Mouse (Mus musculus) ES-E14 (cell line): Measurements from ENCODE around the gene St13. TPM values are rescaled to one million over a fixed set of nuclear protein-coding genes. Genes with fewer than 3 reads are reported as not detected.

Experiments used
- DNase-seq: peaks from one replicate; pipeline ENCODE4 v3.0.0-alpha.2; 2013; ENCODE audit warnings: low read depth, low spot score
- H3K27ac ChIP-seq: 2 replicates; pipeline ENCODE4 v1.5.1; 2012; ENCODE audit warnings: low read depth, mild to moderate bottlenecking, low read length, moderate library complexity, mixed read lengths; ENCODE audit not compliant: poor library complexity, insufficient read depth, severe bottlenecking
- H3K36me3 ChIP-seq: 2 replicates; pipeline ENCODE4 v1.6.1; 2012; ENCODE audit warnings: mild to moderate bottlenecking, low read length, moderate library complexity, mixed read lengths; ENCODE audit not compliant: control insufficient read depth, poor library complexity, insufficient read depth, severe bottlenecking
- H3K4me1 ChIP-seq, 2 experiments: fragments of 150-350 bp in 1 of 2; sonication (generic) in 1 of 2; 2 replicates each; pipeline ENCODE4 v1.6.1; 2012; ENCODE audit warnings: low read length in 2 of 2, mild to moderate bottlenecking in 1 of 2, mixed read lengths in 1 of 2; ENCODE audit not compliant: control insufficient read depth in 2 of 2, insufficient read depth in 2 of 2, poor library complexity in 1 of 2
- H3K4me3 ChIP-seq, 2 experiments: fragments of 150-350 bp in 1 of 2; sonication (generic) in 1 of 2; 2 replicates each; pipeline ENCODE4 v1.5.1; 2012; ENCODE audit warnings: low read length in 2 of 2, low read depth in 1 of 2, mild to moderate bottlenecking in 1 of 2, mixed read lengths in 1 of 2; ENCODE audit not compliant: insufficient read depth in 1 of 2, poor library complexity in 1 of 2, severe bottlenecking in 1 of 2
- H3K9ac ChIP-seq: 2 replicates; pipeline ENCODE4 v1.6.1; 2012; ENCODE audit warnings: low read depth, mild to moderate bottlenecking, low read length, mixed read lengths; ENCODE audit not compliant: poor library complexity, insufficient read depth, severe bottlenecking
- H3K9me3 ChIP-seq: fragments of 150-350 bp; sonication (generic); 2 replicates; pipeline ENCODE4 v1.6.1; 2012; ENCODE audit warnings: low read depth, mild to moderate bottlenecking, low read length; ENCODE audit not compliant: control insufficient read depth, insufficient read depth
- HCFC1 ChIP-seq: IDR thresholded peaks from 2 replicates; pipeline ENCODE4 v1.6.1; 2012; ENCODE audit warnings: low read length, inconsistent platforms, borderline replicate concordance; ENCODE audit not compliant: insufficient read depth
- ZNF384 ChIP-seq: IDR thresholded peaks from 2 replicates; pipeline ENCODE4 v1.6.1; 2012; ENCODE audit warnings: low read depth, low read length, inconsistent platforms
- in situ Hi-C, 2 experiments: fragments of 600-800 bp; cut with MboI; formaldehyde crosslinking; loops; one replicate each; pipeline ENCODE4 v1.15.1; 2025; ENCODE audit warnings: low sequenced_read_pairs in 2 of 2, inconsistent platforms in 1 of 2; ENCODE audit not compliant: unreplicated experiment in 2 of 2
- total RNA-seq: library from RNA; depleted of rRNA; stranded (reverse); fragments of 300-350 nt; gene quantifications from 2 replicates; pipeline ENCODE4 v1.2.3, GENCODE M21; 2012; rRNA removed

The St13 gene
- total RNA-seq, 1 experiment = 254 TPM

- Histone ChIP-seq H3K27ac (no peak overlapping the region), H3K4me1 (no peaks in the 10 kb centered on the region; a peak in 1 of 4 replicates), H3K9me3 (no peaks in the 10 kb centered on the region), H3K36me3 (peaks cover 4% of the 10 kb centered on the region; the same call in 1 of the 2 replicates), H3K4me3 (no peak overlapping the region), H3K9ac (no peak overlapping the region)
- DNase-seq = no peak
- in situ Hi-C loops = no loop called here
- TF ChIP-seq ZNF384 = no peak
- no peak for TF ChIP-seq HCFC1
Measured at GRCm38 (mm10) chr15:81313928-81314327, 85.9 kb downstream of the St13 start.

Other genes starting within 250 kb of the St13 start
- gene Mrtfa, start 209.3 kb downstream of the St13 start, total RNA-seq = 16.5 and 16.7 TPM in 2 replicates
- 0.09 and 0.11 TPM in 2 replicates for gene Mchr1, start 164.6 kb downstream of the St13 start, total RNA-seq
- 86.3 and 94.5 TPM in 2 replicates for gene Slc25a17, start 39.3 kb downstream of the St13 start, total RNA-seq
- 16.4 and 17.6 TPM in 2 replicates for gene Xpnpep3, start 61 bp upstream of the St13 start, total RNA-seq
- not detected in 2 replicates for gene Dnajb7, start 8.2 kb upstream of the St13 start, total RNA-seq
- 179 and 282 TPM in 2 replicates for gene Rbx1, start 66.2 kb upstream of the St13 start, total RNA-seq
- 48.5 and 58.4 TPM in 2 replicates for gene Ep300, start 185.3 kb upstream of the St13 start, total RNA-seq